Mouse (Mus musculus) limb, embryonic 14.5 days (tissue): ENCODE measurements around the gene Prdm8. TPM values are rescaled to one million over a fixed set of nuclear protein-coding genes. Genes with fewer than 3 reads are reported as not detected.

Experiments used
- ATAC-seq: fragments of 200-750 bp; cut with Nextera tagmentation; 2 replicates; pipeline ENCODE4 v1.8.0; 2017; ENCODE audit warnings: low read depth, moderate number of reproducible peaks, moderate TSS enrichment; ENCODE audit not compliant: low FRiP score
- DNase-seq: peaks from one replicate; pipeline ENCODE4 v3.0.0-alpha.2; 2015; ENCODE audit warnings: low spot score
- H3K27ac ChIP-seq: fragments of 300-500 bp; sonication (generic); replicated peaks from 2 replicates; pipeline ENCODE4 v1.5.1; 2014; ENCODE audit warnings: low read depth, mild to moderate bottlenecking, low read length, moderate library complexity, mixed read lengths
- H3K27me3 ChIP-seq: fragments of 300-500 bp; sonication (generic); 2 replicates; pipeline ENCODE4 v1.6.1; 2014; ENCODE audit warnings: low read length, mixed read lengths; ENCODE audit not compliant: control insufficient read depth, insufficient read depth
- H3K36me3 ChIP-seq: fragments of 300-500 bp; sonication (generic); 2 replicates; pipeline ENCODE4 v1.6.1; 2014; ENCODE audit warnings: mild to moderate bottlenecking, low read length, moderate library complexity, mixed read lengths; ENCODE audit not compliant: control insufficient read depth, insufficient read depth
- H3K4me1 ChIP-seq: fragments of 300-500 bp; sonication (generic); 2 replicates; pipeline ENCODE4 v1.6.1; 2014; ENCODE audit warnings: antibody characterized with exemption, low read length, mixed read lengths; ENCODE audit not compliant: control insufficient read depth, insufficient read depth
- H3K4me2 ChIP-seq: fragments of 300-500 bp; sonication (generic); replicated peaks from 2 replicates; pipeline ENCODE4 v1.6.1; 2014; ENCODE audit warnings: low read depth, mild to moderate bottlenecking, low read length, moderate library complexity; ENCODE audit not compliant: severe bottlenecking
- H3K4me3 ChIP-seq: fragments of 300-500 bp; sonication (generic); replicated peaks from 2 replicates; pipeline ENCODE4 v1.5.1; 2014; ENCODE audit warnings: low read length
- H3K9ac ChIP-seq: fragments of 300-500 bp; sonication (generic); 2 replicates; pipeline ENCODE4 v1.6.1; 2014; ENCODE audit warnings: mild to moderate bottlenecking, low read depth, low read length, moderate library complexity; ENCODE audit not compliant: severe bottlenecking
- H3K9me3 ChIP-seq: fragments of 300-500 bp; sonication (generic); 2 replicates; pipeline ENCODE4 v1.6.1; 2016; ENCODE audit warnings: low read length; ENCODE audit not compliant: control insufficient read depth
- POLR2A ChIP-seq: fragments of 200-500 bp; IDR thresholded peaks from 2 replicates; pipeline ENCODE4 v1.8.0; 2012; ENCODE audit warnings: inconsistent platforms, mild to moderate bottlenecking, moderate library complexity, borderline replicate concordance; ENCODE audit not compliant: insufficient read depth, insufficient read length; ENCODE audit errors: extremely low read depth
- WGBS: fragments of 180-500 bp; shearing (Covaris S2); extraction: QIAGEN DNeasy Blood & Tissue Kit; methylation state at CpG from one replicate; pipeline ENCODE4 v1.1.7; 2014; 5-methylcytosine and 5-hydroxymethylcytosine counted together
- polyA plus RNA-seq, 2 experiments: library from polyadenylated mRNA; depleted of rRNA in 1 of 2; stranded (reverse) in 1 of 2; unstranded in 1 of 2; fragments of >200 nt; fragmentation: Nextera tagmentation in 1 of 2; extraction: Ambion mirVana in 1 of 2; gene quantifications; 2 replicates each; pipeline versions ENCODE4 v1.2.1 to v1.2.3; 2012 to 2014

Gene Prdm8
- 1.7 and 2.0 TPM in 2 replicates for polyA plus RNA-seq (2012; rRNA removed)
- polyA plus RNA-seq (2014; fragmentation: Nextera tagmentation; extraction: Ambion mirVana) = 0.54 and 0.58 TPM in 2 replicates

- WGBS = under 1% methylated on average over 34 of the region's 51 CpGs
- peak; percentile 91 for DNase-seq
These were observed at the start of gene Prdm8 for GRCm38 (mm10) chr5:98167180-98167824. Prdm8 (plus strand) TSS chr5:98167198.

GRCm38 (mm10) chr5:98127074-98127473 lies 39.9 kb upstream of the Prdm8 start:
- H3K27ac ChIP-seq = no peak overlapping the region
- WGBS = 82% methylated on average over 3 of the region's 3 CpGs
- ATAC-seq = no peak
- no peaks in the 10 kb centered on the region for H3K9me3 ChIP-seq
- H3K4me3 ChIP-seq = no peak overlapping the region
- H3K36me3 ChIP-seq = no peaks in the 10 kb centered on the region
- no peaks in the 10 kb centered on the region for H3K27me3 ChIP-seq
- no peak overlapping the region for H3K4me2 ChIP-seq
- no peak for TF ChIP-seq POLR2A
- no peaks in the 10 kb centered on the region for H3K4me1 ChIP-seq
- no peak for DNase-seq
- H3K9ac ChIP-seq = no peak overlapping the region

More at GRCm38 (mm10) chr5:98167180-98167824, at the start of gene Prdm8:
- Histone ChIP-seq H3K27ac (no peak within 1 kb of the TSS), H3K4me1 (peaks cover 15% of the 10 kb centered on the region), H3K4me3 (peak within 1 kb of the TSS; percentile 48), H3K36me3 (no peaks in the 10 kb centered on the region), H3K9me3 (no peaks in the 10 kb centered on the region), H3K9ac (peak within 1 kb of the TSS; percentile 43), H3K27me3 (peaks cover 75% of the 10 kb centered on the region), H3K4me2 (peak within 1 kb of the TSS; percentile 83)
- TF ChIP-seq POLR2A = no peak
- ATAC-seq = peak; percentile 95

- Histone ChIP-seq H3K27ac (no peak overlapping the region), H3K9me3 (no peaks in the 10 kb centered on the region), H3K27me3 (no peaks in the 10 kb centered on the region), H3K4me3 (no peak overlapping the region), H3K4me2 (no peak overlapping the region), H3K4me1 (0 out of 2 replicates have a peak, but pooled peaks cover 2% of the 10 kb centered on the region), H3K36me3 (no peaks in the 10 kb centered on the region), H3K9ac (no peak overlapping the region)
- no peak for TF ChIP-seq POLR2A
- DNase-seq = no peak
- 85% methylated on average over 14 of the region's 14 CpGs for WGBS
- no peak for ATAC-seq
These were observed 28.3 kb upstream of the Prdm8 start for GRCm38 (mm10) chr5:98138545-98139296.

- Histone ChIP-seq H3K4me2 (no peak overlapping the region), H3K36me3 (no peaks in the 10 kb centered on the region), H3K4me3 (no peak overlapping the region), H3K4me1 (0 out of 2 replicates have a peak, but pooled peaks cover 2% of the 10 kb centered on the region), H3K9me3 (no peaks in the 10 kb centered on the region), H3K27me3 (no peaks in the 10 kb centered on the region), H3K9ac (no peak overlapping the region), H3K27ac (no peak overlapping the region)
- ATAC-seq (no peak), DNase-seq (no peak)
- no peak for TF ChIP-seq POLR2A
- whole genome bisulfite sequencing = 81% methylated on average over 3 of the region's 3 CpGs
These were observed 27.7 kb upstream of the Prdm8 start for GRCm38 (mm10) chr5:98139297-98139660.

- no peaks in the 10 kb centered on the region for H3K27me3 ChIP-seq
- no peak for TF ChIP-seq POLR2A
- H3K27ac ChIP-seq = no peak overlapping the region
- WGBS = 72% methylated on average over 3 of the region's 3 CpGs
- H3K4me2 ChIP-seq = no peak overlapping the region
- H3K9ac ChIP-seq = no peak overlapping the region
- no peaks in the 10 kb centered on the region for H3K36me3 ChIP-seq
- H3K4me3 ChIP-seq = no peak overlapping the region
- no peaks in the 10 kb centered on the region for H3K9me3 ChIP-seq
- H3K4me1 ChIP-seq = 0 out of 2 replicates have a peak, but pooled peaks cover under 1% of the 10 kb centered on the region
- DNase-seq (no peak), ATAC-seq (no peak)
These were observed 20.1 kb upstream of the Prdm8 start for GRCm38 (mm10) chr5:98146895-98147294.
